ENCODE assay signal across 8 mouse cellular contexts in genomic region chr6:120356478-120356877, GRCm38 (mm10). TPM values are rescaled to one million over a fixed set of nuclear protein-coding genes. Genes with fewer than 3 reads are reported as not detected.
A peak's percentile ranks its signal among the peaks of the same experiment; 100 is the strongest.
DNase-seq lines count a peak whose midpoint lies in the region; ATAC-seq and TF ChIP-seq lines count a peak whose summit lies in the region.

No protein-coding gene starts in this region.

- DNase-seq in heart, adult 9 months (ENCODE audit: low spot score in 2 of 2) = no peak
- peak; percentile 41 for DNase-seq in MEL (ENCODE audit: low read depth, low spot score)
- no peak for DNase-seq in liver, postnatal 0 days
- DNase-seq in left cerebral cortex, adult 8-10 months (ENCODE audit: low spot score in 2 of 2) = no peak
- DNase-seq in adrenal gland, postnatal 25 days = no peak
- no peak for DNase-seq in gastrocnemius, postnatal 14 days

- peaks cover 4% of the 10 kb centered on the region for H3K36me3 ChIP-seq in heart, embryonic 16.5 days (ENCODE audit: control insufficient read depth, insufficient read depth)
- H3K36me3 ChIP-seq in MEL (ENCODE audit: control insufficient read depth in 1 of 2, insufficient read depth in 2 of 2, low read length in 2 of 2) = peaks cover 0 to 7% of the 10 kb centered on the region in 2 experiments; a peak in 2 of 4 replicates
- H3K36me3 ChIP-seq in forebrain, embryonic 16.5 days (ENCODE audit: control insufficient read depth, insufficient read depth) = no peaks in the 10 kb centered on the region
- H3K36me3 ChIP-seq in liver, postnatal 0 days (replicated peaks; ENCODE audit: insufficient read depth, low read length) = peaks cover 9% of the 10 kb centered on the region; the same call in 1 of the 2 replicates

- TF ChIP-seq RAD21 in MEL (IDR thresholded peaks at IDR 0.05; ENCODE audit: low read depth, low read length) = no peak

- H3K27me3 ChIP-seq in heart, embryonic 16.5 days (ENCODE audit: control insufficient read depth, insufficient read depth, low read length) = no peaks in the 10 kb centered on the region
- no peaks in the 10 kb centered on the region for H3K27me3 ChIP-seq in MEL (ENCODE audit: control insufficient read depth in 1 of 2, insufficient read depth in 2 of 2, low read length in 2 of 2)
- no peaks in the 10 kb centered on the region for H3K27me3 ChIP-seq in forebrain, embryonic 16.5 days (replicated peaks; ENCODE audit: control insufficient read depth, insufficient read depth, low read length)
- H3K27me3 ChIP-seq in liver, postnatal 0 days (ENCODE audit: insufficient read depth, low read length) = no peaks in the 10 kb centered on the region

- peak overlapping the region; percentile 79 for H3K4me3 ChIP-seq in heart, embryonic 16.5 days (ENCODE audit: low read length)
- peak overlapping the region; percentile 73 to 87 for H3K4me3 ChIP-seq in MEL (ENCODE audit: control insufficient read depth in 1 of 2, insufficient read depth in 1 of 2, low read depth in 2 of 2, low read length in 2 of 2)
- H3K4me3 ChIP-seq in forebrain, embryonic 16.5 days (replicated peaks; ENCODE audit: low read length) = peak overlapping the region; percentile 57
- peak overlapping the region; percentile 51 for H3K4me3 ChIP-seq in liver, postnatal 0 days (ENCODE audit: low read depth, low read length)

- no peak for TF ChIP-seq POLR2A in MEL (IDR thresholded peaks at IDR 0.05; ENCODE audit: control insufficient read depth in 1 of 2, insufficient read depth in 1 of 2, low read depth in 1 of 2, low read length in 2 of 2, poor library complexity in 1 of 2)

- H3K9me3 ChIP-seq in heart, embryonic 16.5 days (replicated peaks; ENCODE audit: control insufficient read depth, low read length) = no peaks in the 10 kb centered on the region
- H3K9me3 ChIP-seq in MEL (replicated peaks; ENCODE audit: insufficient read depth, low read length) = no peaks in the 10 kb centered on the region
- H3K9me3 ChIP-seq in forebrain, embryonic 16.5 days (ENCODE audit: control insufficient read depth, low read length) = no peaks in the 10 kb centered on the region
- no peaks in the 10 kb centered on the region for H3K9me3 ChIP-seq in liver, postnatal 0 days (ENCODE audit: low read length)

- no peak for TF ChIP-seq EP300 in MEL (IDR thresholded peaks at IDR 0.05; ENCODE audit: low read depth in 1 of 2, low read length in 2 of 2)
- no peak for TF ChIP-seq EP300 in liver, postnatal 0 days (IDR thresholded peaks at IDR 0.05; ENCODE audit: low read depth)

- H3K79me2 ChIP-seq in MEL (ENCODE audit: control insufficient read depth, insufficient read depth, low read length, poor library complexity) = peaks cover 9% of the 10 kb centered on the region

- WGBS in heart, embryonic 16.5 days = 25% methylated on average over 5 of the region's 5 CpGs
- 38% methylated on average over 5 of the region's 5 CpGs for WGBS in forebrain, embryonic 16.5 days
- 28% methylated on average over 5 of the region's 5 CpGs for WGBS in liver, postnatal 0 days (ENCODE audit: insufficient replicate concordance)

- intact Hi-C loops in gastrocnemius, postnatal 14 days (cut with DNase I; ENCODE audit: low total_unique reads) = no loop called here

- H3K9ac ChIP-seq in heart, embryonic 16.5 days (ENCODE audit: low read length) = peak overlapping the region; percentile 82
- peak overlapping the region; percentile 80 for H3K9ac ChIP-seq in MEL (ENCODE audit: control insufficient read depth, low read depth, low read length, poor library complexity, severe bottlenecking)
- H3K9ac ChIP-seq in forebrain, embryonic 16.5 days (replicated peaks; ENCODE audit: low read depth, low read length) = peak overlapping the region; percentile 27
- H3K9ac ChIP-seq in liver, postnatal 0 days (replicated peaks) = peak overlapping the region; percentile 73

- ATAC-seq in heart, embryonic 16.5 days (replicated peaks; ENCODE audit: extremely low read depth, insufficient read depth, low FRiP score) = no peak
- no peak for ATAC-seq in forebrain, embryonic 16.5 days
- no peak for ATAC-seq in liver, postnatal 0 days

- peak overlapping the region; percentile 88 for H3K27ac ChIP-seq in heart, embryonic 16.5 days (ENCODE audit: low read length)
- peak overlapping the region; percentile 94 for H3K27ac ChIP-seq in MEL (ENCODE audit: control insufficient read depth, low read depth, low read length)
- H3K27ac ChIP-seq in forebrain, embryonic 16.5 days (ENCODE audit: low read length) = no peak overlapping the region
- peak overlapping the region; percentile 91 for H3K27ac ChIP-seq in liver, postnatal 0 days (ENCODE audit: low read depth)

- no peak for TF ChIP-seq CTCF in MEL (IDR thresholded peaks at IDR 0.05 in 2 of 3, conservative IDR thresholded peaks at IDR 0.05 in 1 of 3; ENCODE audit: control insufficient read depth in 1 of 3, insufficient read depth in 1 of 3, low read depth in 2 of 3, low read length in 3 of 3, poor library complexity in 1 of 3, severe bottlenecking in 1 of 3)
- TF ChIP-seq CTCF in liver, postnatal 0 days (IDR thresholded peaks at IDR 0.05; ENCODE audit: low read depth) = no peak

- H3K4me1 ChIP-seq in heart, embryonic 16.5 days (ENCODE audit: control insufficient read depth, insufficient read depth, low read length) = peaks cover 7% of the 10 kb centered on the region
- peaks cover 0 to 5% of the 10 kb centered on the region in 2 experiments; a peak in 1 of 4 replicates for H3K4me1 ChIP-seq in MEL (ENCODE audit: control insufficient read depth in 1 of 2, insufficient read depth in 2 of 2, low read length in 2 of 2)
- H3K4me1 ChIP-seq in forebrain, embryonic 16.5 days (replicated peaks; ENCODE audit: control insufficient read depth, insufficient read depth, low read length) = peaks cover 7% of the 10 kb centered on the region
- H3K4me1 ChIP-seq in liver, postnatal 0 days (ENCODE audit: insufficient read depth) = peaks cover 10% of the 10 kb centered on the region; the same call in 1 of the 2 replicates

- H3K4me2 ChIP-seq in heart, embryonic 16.5 days (ENCODE audit: low read depth, low read length) = peak overlapping the region; percentile 89
- peak overlapping the region; percentile 62 for H3K4me2 ChIP-seq in forebrain, embryonic 16.5 days (ENCODE audit: low read length)
- H3K4me2 ChIP-seq in liver, postnatal 0 days (ENCODE audit: low read depth, low read length) = peak overlapping the region; percentile 68

TF ChIP-seq in MEL, 35 proteins besides CTCF, POLR2A, EP300 and RAD21:
- TF ChIP-seq USF2 (IDR thresholded peaks at IDR 0.05; ENCODE audit: borderline replicate concordance in 1 of 2, insufficient read depth in 1 of 2, low read depth in 1 of 2, low read length in 2 of 2) (no peak), CHD1 (IDR thresholded peaks at IDR 0.05; ENCODE audit: low read depth, low read length) (0 out of 2 replicates have a peak, but pooled peaks have one; percentile 81), ETS1 (IDR thresholded peaks at IDR 0.05; ENCODE audit: low read depth, low read length) (no peak), E2F4 (IDR thresholded peaks at IDR 0.05; ENCODE audit: borderline replicate concordance, low read depth, low read length) (no peak), NRF1 (IDR thresholded peaks at IDR 0.05; ENCODE audit: insufficient read depth, low read depth, low read length, poor library complexity, severe bottlenecking) (no peak), RCOR1 (IDR thresholded peaks at IDR 0.05; ENCODE audit: low read depth, low read length) (no peak), CHD2 (IDR thresholded peaks at IDR 0.05; ENCODE audit: low read length) (no peak), JUND (IDR thresholded peaks at IDR 0.05; ENCODE audit: low read depth, low read length) (no peak), MYB (IDR thresholded peaks at IDR 0.05; ENCODE audit: low read depth, low read length) (no peak), POLR2AphosphoS2 (IDR thresholded peaks at IDR 0.05; ENCODE audit: low read length) (no peak), TBP (IDR thresholded peaks at IDR 0.05; ENCODE audit: low read depth, low read length) (no peak), SIN3A (IDR thresholded peaks at IDR 0.05; ENCODE audit: low read length) (no peak), NELFE (IDR thresholded peaks at IDR 0.05; ENCODE audit: low read depth, low read length) (no peak), USF1 (IDR thresholded peaks at IDR 0.05; ENCODE audit: low read depth, low read length) (0 out of 2 replicates have a peak, but pooled peaks have one; percentile 45), ZNF384 (IDR thresholded peaks at IDR 0.05; ENCODE audit: low read depth, low read length) (no peak), MXI1 (IDR thresholded peaks at IDR 0.05; ENCODE audit: low read depth, low read length) (peak; percentile 90), BHLHE40 (IDR thresholded peaks at IDR 0.05; ENCODE audit: borderline replicate concordance, low read depth, low read length) (no peak), ZKSCAN1 (IDR thresholded peaks at IDR 0.05; ENCODE audit: low read depth, low read length) (no peak), ZMIZ1 (IDR thresholded peaks at IDR 0.05; ENCODE audit: low read depth, low read length) (no peak)

RNA-seq across cellular contexts. Expression of gene Kdm5a, which starts 7.4 kb away (rescaled TPM):
- 27.2 and 27.6 TPM in 2 replicates for polyA plus RNA-seq in heart, embryonic 16.5 days (2015; fragmentation: Nextera tagmentation; extraction: Ambion mirVana)
- total RNA-seq in MEL (2012; rRNA removed) = 45.7 and 51.7 TPM in 2 replicates
- 100 to 1,000 TPM; 121 to 303 TPM for polyA plus RNA-seq in MEL (2012; ENCODE audit: insufficient read depth in 1 of 2, insufficient read length in 2 of 2, low read depth in 1 of 2, low replicate concordance in 2 of 2, missing spikeins in 1 of 2)
- 47.1 and 48.3 TPM in 2 replicates for polyA plus RNA-seq in forebrain, embryonic 16.5 days (2015; fragmentation: Nextera tagmentation; extraction: Ambion mirVana)
- polyA plus RNA-seq in liver, postnatal 0 days (2015; fragmentation: Nextera tagmentation; extraction: Ambion mirVana) = 12.6 and 16.9 TPM in 2 replicates
- total RNA-seq in left cerebral cortex, adult 8-10 months (2022) = 10 to 100 TPM; 40.0 to 43.6 (median 42.0) TPM
- 48.0 and 63.3 TPM in 2 replicates for total RNA-seq in adrenal gland, postnatal 25 days (2021)
- total RNA-seq in gastrocnemius, postnatal 14 days (2021) = 10 to 100 TPM; 21.1 to 23.8 TPM

RNA-seq across cellular contexts. Expression of gene Ccdc77, which starts 7.7 kb away (rescaled TPM):
- polyA plus RNA-seq in heart, embryonic 16.5 days (2015; fragmentation: Nextera tagmentation; extraction: Ambion mirVana) = 18.6 and 21.0 TPM in 2 replicates
- 14.4 and 16.6 TPM in 2 replicates for total RNA-seq in MEL (2012; rRNA removed)
- polyA plus RNA-seq in MEL (2012; ENCODE audit: insufficient read depth in 1 of 2, insufficient read length in 2 of 2, low read depth in 1 of 2, low replicate concordance in 2 of 2, missing spikeins in 1 of 2) = 10 to 100 TPM in 1 of 2 experiments, not detected in 1; 17.9 TPM
- 13.3 and 13.7 TPM in 2 replicates for polyA plus RNA-seq in forebrain, embryonic 16.5 days (2015; fragmentation: Nextera tagmentation; extraction: Ambion mirVana)
- 7.7 and 9.2 TPM in 2 replicates for polyA plus RNA-seq in liver, postnatal 0 days (2015; fragmentation: Nextera tagmentation; extraction: Ambion mirVana)
- 1 to 10 TPM; 4.1 to 5.9 (median 5.3) TPM for total RNA-seq in left cerebral cortex, adult 8-10 months (2022)
- total RNA-seq in adrenal gland, postnatal 25 days (2021) = 8.2 and 10.9 TPM in 2 replicates
- 1 to 10 TPM; 5.5 to 6.6 TPM for total RNA-seq in gastrocnemius, postnatal 14 days (2021)

Comparison
In these comparisons a context has a peak if more than half of its experiments do, and no peak if none do; other contexts are left out.
1. H3K9ac ChIP-seq: peak in every context shown above with its lines; median percentile 82 in heart, embryonic 16.5 days; 80 in MEL; 73 in liver, postnatal 0 days; 27 in forebrain, embryonic 16.5 days.